Mouse (Mus musculus): ENCODE measurements around the gene Dnm3.

The Dnm3 gene

DNA sequence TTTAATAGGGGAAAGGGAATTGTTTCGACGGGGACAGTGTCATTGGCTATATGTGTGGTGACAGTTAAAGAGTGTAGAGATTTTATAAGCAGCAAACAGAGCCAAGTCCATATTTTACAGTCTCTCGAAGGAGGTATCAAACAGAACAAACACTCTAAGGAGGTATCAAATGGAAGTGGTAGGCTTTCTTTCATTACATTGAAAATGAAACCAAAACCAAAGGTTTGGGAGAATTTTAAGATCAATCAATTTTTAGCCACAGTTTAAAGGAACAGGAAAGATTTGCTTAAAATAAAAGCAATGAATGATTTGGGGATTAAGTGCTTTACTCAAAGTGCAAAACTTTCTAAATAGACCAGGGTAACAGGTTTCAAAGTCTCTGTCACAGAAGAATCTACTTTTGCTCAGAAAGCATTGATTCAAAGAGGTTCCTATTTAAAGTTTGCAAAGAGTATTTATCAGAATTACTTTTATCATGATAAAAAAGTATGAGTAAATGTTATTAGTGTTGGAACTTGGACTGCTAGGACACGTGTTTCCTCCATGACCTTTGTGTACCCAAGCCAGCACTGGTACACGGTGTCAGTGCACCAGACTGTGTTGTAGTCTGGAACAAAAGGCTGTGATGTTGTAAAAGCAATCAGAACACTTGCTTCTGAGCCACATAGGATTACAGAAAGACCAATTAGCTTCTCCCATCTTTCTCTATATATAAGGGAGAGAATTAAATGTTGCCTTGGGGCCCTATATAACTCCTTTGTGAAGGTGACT lies 526.6 kb downstream of the Dnm3 start:
- no peak for DNase-seq (ENCODE audit: low spot score in 2 of 2)

DNA sequence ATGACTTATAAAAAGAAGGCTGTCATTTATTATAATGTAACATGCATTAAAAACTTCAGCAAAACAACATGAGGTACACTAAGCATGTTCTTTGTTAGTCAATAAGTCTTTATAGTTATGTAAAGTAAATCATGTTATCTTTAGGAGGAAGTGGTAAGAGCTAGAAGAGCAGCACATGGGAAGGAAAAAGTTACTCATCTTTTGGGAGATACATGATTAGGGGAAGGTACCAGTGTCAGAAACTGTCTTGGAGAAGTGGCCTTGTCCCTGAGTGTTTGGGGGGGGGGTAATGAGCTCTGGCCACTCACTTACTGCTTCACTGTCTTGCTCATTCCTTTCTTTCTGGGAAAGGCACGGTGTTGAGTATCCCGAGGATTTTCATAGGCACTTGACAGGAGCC lies 535.8 kb downstream of the Dnm3 start:
- DNase-seq (ENCODE audit: low spot score in 2 of 2): no peak

Measured in spleen, postnatal 10 days (tissue).